Mouse (Mus musculus): Measurements from ENCODE around the gene Ndufaf3.
A peak's percentile ranks its signal among the peaks of the same experiment; 100 is the strongest.

The Ndufaf3 gene

DNA sequence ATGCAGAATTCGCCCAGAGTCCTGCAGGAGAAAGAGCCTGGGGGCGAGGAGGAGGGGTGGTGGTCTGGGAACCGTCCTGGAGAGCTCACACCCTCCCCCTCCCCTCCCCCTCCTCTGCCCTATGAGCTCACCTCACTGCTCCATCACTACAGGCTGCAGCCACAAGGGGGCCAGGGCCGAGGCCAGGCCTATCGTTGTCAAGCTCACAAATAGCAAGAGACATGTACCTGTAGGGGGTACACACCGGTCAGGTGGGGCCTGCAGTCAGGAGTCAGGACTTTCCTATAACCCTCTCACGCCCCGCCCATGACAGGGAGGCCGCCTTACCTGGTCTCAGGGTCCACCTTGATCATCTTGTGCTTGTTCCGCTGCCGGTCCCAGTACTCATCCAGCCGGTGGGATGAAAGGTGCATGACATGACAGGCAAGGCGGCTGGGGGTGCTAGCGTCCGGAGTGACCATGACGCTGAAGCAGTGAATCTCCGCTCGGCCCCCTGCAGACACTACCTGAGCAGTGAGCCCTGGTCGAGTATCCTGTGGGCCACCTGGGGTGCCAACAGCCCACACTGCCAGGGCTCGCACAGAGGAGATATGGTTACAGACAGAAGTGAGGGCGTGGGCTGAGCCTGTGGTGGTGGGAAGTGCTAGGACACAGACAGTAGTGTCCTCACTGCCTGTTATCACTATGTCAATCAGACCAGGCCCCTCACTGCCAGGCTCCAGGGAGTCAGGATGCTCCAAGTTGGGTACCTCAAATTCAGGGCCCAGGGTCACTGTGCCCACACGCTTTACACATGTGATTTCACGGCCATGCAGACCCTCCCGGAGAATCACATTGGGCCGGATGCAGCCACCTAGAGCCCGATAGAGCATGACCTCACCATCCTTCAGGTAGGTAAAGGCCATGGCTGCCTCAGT lies 6.8 kb upstream of the Ndufaf3 start:
- peak; percentile 75 for DNase-seq (ENCODE audit: extremely low spot score)

DNA sequence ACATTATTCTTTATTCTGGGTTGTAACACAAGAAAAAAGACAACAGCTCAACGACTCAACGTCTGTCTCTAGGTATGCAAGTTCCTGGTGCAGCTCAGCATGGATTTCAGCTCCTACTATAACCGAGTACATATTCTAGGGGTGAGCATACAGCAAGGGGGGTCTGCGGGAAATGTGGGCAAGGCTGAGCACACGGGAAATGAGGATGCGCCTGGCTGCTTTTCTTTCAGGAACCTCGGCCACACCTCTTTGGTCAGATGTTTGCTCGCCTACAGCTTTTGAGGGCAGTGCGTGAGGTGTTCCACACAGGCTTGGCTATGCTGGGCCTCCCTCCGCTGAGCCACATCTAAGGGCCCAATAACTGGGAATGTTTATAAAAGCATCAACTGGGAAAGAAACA lies 5.1 kb upstream of the Ndufaf3 start:
- DNase-seq (ENCODE audit: extremely low spot score) = no peak

DNA sequence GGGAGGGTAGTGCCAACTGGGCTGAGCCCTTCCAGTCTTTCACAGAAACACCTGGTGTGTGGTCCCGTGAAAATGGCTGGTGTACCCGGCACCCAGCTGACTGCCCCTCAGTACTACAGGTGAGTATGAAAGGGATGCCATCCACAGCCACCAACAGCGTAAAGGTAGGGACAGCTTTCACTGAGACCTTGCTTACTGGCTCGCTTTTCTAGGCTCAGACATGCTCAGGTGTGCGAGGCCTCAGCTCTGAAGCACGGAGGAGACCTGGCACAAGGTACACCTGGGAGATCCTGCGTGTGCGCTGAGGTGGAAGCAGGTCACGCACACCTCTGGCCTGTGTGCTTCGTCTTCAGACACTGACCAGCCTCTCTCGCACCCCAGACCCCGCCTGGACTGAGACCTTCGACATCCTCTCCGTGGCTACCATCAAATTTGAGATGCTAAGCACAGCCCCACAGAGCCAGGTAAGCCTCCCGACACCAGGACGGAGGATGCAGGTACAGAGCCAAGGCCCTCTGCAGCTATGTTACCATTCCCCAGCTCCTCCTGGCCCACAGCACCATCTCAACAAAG lies 4.3 kb upstream of the Ndufaf3 start:
- no peak for DNase-seq (ENCODE audit: extremely low spot score)

DNA sequence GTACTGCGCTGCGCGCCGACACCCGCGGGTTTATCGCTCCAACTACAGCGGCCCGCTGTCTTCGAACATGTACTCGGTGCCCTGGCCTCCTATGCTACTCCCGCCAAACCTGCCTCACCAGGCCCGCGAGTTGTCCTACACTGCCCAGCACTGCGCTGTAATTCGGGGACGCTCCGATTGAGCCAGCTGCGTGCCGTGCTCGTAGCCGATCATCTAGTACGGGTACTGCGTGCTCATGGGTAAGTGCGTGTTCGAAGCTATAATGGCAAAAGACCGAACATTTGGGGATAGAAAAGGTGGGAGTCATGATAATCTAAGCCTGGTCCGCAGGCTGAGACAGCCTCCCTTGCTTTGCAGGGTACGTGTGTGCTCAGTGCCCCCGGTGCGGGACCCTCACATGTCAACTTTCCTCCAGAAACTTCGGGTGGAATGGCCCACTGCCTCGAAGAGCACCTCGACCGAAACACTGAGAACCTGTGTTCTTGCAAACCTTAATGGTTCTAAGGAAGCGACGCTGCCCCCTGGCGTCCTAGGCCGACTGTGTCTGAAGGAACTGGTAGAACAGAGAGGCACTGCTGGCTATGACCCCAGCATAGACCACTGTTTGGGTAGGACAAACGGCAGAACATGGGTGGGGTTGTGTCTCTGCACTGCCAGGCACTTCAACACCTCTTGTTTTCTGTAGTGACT lies 3.1 kb upstream of the Ndufaf3 start:
- DNase-seq (ENCODE audit: extremely low spot score) = peak; percentile 80

DNA sequence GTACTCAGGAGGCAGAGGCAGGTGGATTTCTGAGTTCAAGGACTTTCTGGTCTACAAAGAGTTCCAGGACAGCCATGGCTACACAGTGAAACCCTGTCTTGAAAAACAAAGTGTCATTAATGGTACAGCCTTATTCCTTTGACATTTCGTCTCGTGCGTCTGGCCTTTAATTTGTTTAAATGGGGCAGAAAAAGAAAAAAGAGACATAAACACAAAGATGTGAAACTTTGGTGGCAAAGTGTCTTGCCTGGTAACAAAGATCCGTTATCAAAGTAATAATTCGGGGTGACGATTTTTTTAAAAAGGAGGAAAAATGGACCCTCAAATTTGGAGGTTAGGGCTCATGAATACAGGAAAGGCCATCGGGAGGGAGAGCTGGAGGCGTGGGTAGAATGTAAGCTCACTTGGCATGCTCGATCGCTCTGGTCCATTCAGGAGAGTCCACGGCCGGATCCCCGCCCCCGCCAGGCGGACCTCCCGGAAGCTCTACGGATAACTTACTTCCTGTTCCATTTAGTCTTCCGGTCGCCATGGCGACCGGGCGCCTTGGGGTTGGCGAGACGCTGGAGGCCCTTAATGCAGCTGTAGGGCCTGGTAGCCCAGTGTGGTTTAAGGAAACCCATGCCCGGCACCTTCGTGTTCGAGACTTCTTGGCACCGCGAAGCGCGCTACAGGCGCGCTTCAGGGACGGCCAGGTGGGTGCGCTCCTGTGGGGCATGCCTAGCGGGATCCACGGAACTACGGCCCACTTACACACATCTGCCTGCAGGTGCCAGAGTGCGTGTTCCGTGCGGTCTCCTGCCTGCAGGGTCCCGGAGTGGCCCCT lies 2.4 kb upstream of the Ndufaf3 start, which contains the start of gene Dalrd3:
Gene Dalrd3, plus strand, starts transcription at position 506 of the 826 bp plus-strand sequence.
- DNase-seq (ENCODE audit: extremely low spot score) = peak; percentile 90

DNA sequence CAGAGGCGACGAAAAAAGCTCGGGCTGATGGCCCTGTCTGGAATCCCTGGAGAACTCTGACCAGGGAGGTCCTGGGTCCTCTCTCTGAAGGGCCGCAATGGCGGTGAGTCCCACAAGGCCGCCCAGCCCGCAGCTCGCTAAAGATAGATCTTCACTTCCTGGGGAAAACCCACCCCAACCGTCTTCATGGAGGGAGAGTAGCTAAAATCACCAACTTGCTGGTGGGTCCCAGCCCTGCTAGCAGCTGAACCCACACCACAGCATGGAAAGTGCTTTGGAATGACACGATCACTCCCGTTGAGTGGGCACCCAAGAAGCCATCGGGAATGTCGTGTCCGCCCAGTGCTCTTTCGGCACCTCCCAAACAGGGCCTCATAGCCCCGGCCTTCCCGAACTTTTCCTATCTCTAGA lies 1.3 kb upstream of the Ndufaf3 start:
- DNase-seq (ENCODE audit: extremely low spot score) = no peak

DNA sequence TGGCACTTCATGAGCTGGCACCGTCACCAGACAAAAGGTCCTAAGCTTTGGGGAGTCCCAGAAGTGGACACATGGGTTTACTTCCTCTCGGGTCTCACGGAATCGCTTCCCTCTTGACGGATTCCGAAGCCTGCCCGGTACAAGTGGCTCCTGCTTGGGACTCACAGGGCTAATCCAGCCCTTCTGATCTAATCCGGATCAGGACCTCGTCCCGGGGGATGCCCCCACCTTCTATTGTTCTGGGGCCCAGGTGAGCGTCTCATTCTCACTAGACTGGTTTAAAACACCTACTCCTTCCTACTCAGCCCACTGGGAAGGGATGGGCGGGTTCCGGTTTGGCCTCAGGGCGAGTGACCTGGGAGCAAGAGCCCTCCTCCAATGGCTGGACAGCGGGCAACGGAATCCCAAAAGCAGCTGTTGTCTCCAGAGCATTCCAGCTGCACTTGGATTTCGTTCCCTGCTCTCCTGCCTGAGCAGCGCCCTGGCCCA lies 741 bp upstream of the Ndufaf3 start:
- DNase-seq (ENCODE audit: extremely low spot score) = peak; percentile 48

DNA sequence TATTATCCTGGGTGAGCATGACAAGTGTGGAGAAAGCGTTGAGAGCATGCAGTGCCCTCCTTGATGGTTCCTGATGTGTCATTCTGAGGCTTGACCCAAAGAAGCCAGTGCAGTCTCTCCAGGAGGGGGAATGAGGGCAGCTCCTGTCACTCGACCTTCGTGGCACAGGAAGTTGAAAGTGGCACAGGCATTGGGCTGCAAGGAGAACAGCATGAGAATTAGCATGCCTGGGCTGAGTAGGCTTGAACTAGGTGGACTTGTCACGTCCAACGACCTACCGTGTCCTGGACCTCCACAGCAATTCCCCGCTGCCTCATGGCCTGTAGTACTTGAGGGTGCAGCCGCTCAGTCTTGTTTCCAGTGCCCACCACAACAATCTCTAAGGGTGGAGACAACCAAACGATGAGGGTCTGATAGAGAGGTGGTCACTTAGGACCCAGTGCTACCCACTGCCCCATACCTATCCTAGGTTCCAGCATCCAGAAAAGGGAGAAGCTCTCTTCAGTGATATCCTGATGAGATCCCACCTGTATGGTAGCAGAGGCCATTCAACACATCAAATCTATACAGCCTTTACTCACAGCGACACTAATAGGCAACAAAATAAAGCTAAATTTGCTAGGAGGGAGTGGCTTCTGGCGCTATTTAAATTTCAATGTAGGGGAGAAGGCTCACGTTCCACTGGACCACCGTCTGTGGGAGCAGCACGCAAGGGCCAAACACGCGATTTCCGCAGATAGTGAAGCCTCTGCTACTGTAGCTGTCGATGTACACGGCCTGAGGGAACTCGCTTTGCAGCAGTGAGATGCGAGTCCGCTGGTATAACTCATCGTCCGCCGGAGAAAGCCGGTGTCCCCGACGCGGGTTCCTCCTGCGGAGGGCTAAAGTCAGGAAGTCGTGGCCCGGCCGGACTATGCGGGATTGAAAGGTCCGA lies 1.1 kb downstream of the Ndufaf3 start:
- no peak for DNase-seq (ENCODE audit: extremely low spot score)

DNA sequence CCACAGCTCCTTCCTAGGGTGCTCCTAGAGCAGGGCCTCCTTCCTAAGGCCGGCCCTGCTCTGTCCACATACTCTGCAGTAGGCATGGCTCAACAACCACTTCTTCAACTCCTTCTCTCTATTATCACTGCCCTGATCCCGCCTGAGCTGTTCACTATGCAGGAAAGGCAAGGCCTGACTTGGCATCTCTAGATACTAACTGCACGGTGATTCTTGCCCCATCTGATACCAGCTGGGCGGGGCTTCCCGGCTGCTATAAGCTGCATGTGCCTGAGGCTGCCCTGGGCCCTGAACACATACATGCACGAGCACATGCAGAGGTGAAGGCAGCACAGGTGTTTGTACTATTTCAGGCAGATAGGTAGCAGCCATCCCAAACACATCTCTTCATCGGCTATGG lies 3.1 kb downstream of the Ndufaf3 start:
- DNase-seq (ENCODE audit: extremely low spot score) = no peak

DNA sequence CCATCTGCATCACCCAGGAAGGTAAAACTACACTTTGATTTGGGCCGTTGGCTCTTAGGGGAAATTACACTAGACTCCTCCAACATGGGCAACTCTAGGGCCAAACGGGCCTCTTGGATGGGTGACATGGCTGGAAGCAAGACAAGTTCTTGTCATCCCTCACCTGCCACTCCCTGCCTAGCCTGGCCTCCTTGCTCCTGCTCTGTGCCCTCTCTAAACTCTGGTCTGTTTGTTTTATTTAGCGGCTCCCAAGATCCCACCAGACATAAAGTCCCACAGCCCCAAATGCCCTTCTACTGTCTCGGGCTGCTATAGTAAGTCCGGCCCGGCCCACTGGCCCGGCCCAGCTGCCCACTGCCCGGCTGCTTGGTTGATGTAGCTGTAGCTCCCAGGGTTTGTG lies 3.6 kb downstream of the Ndufaf3 start:
- no peak for DNase-seq (ENCODE audit: extremely low spot score)

DNA sequence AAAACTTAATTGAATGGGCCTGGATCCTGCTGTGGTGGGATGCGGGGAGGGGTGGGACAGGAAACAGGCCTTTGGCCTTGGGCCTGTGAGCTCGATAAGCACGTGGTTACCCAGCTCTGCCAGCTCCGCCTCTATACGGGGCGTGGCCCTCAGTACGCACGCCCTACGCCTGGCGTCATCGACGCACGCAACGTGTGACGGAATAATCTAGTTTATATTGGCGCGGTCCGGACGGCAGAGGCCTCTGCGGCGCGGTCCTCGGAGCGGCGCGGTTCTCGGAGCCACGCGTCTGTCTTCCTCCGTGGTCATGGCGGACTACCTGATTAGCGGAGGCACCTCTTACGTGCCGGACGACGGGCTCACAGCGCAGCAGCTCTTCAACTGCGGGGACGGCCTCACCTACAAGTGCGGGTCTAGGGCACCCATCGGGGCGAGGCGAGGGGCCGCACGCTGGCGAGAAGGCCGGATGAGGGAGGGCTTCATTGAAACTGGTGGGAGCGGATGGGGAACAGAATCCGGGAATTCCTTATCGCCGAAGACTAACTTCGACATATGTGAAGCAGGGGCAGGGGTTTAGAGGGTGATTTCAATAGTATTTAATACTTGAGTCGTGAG lies 6.9 kb downstream of the Ndufaf3 start, which contains the start of gene Impdh2:
Gene Impdh2, plus strand, starts transcription at position 60 of the 615 bp plus-strand sequence.
- DNase-seq (ENCODE audit: extremely low spot score) = peak; percentile 97

DNA sequence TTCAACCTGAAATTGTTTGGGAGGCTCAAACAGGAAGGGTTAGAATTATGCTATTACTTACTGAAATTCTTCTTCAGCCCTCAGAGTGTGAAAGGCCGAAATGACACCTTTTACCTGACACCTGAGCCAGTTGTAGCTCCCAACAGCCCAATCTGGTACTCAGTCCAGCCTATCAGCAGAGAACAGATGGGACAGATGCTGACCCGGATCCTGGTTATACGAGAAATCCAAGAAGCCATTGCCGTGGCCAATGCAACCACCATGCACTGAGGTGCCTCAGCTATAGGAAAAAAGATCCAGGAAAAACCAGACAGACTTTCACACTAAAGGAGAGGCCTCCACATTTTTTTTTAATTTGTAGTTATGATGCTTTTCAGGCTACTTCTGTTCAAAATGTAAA lies 8.1 kb downstream of the Ndufaf3 start:
- no peak for DNase-seq (ENCODE audit: extremely low spot score)

DNA sequence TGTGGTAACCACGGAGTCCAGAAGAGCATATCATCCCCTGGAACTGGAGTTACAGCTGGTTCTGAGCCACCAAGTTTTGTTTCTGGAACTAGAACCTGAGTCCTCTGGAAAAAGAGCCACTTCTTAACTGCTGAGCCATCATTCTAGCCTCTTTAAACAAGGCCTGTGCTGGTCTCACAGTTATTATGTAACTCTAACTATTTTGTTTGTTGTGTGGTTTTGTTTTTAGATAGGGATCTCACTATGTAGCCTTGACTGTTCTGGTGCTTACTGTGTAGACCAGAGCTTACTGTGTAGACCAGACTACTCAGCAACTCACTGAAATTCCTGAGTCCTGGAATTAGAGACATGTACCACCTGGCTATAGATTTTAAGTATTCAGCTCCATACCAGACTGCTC lies 20.4 kb downstream of the Ndufaf3 start:
- DNase-seq (ENCODE audit: extremely low spot score) = no peak

DNA sequence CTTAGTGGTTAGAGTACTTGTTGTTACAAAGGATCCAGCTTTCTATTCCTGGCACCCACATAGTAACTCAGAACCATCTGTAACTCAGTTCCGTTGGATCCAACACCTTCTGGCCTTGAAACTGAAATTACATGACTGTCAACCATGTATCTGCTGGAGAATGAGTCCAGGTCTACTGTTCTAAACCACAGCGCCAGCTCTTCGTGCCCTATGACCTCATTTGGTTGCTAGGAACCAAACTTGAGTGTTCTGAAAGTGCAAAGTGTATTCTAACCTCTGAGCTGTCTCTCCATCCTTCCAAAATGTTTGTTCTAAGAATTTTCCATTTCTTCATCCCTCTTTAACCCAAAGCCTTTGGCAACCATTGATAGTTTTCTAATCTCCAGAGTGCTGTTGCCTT lies 21.2 kb downstream of the Ndufaf3 start:
- no peak for DNase-seq (ENCODE audit: extremely low spot score)

DNA sequence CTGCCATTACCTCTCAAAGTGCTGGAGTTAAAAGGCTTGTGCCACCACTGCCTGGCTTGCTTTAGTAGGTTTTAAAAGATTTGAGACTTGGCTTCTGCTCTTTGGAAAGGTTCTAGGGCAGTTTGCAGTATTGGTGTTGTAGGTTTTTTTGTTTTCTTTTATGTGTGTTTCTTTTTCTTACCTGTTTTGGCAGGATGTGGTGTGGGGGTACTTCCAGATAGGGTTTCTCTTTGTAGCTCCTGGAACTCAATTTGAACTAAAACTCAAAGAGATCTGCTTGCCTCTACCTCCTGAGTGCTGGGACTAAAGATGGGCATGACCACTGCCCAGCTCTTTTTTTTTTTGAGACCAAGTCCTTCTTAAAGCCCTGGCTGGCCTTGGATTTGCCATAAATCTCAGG lies 26.4 kb downstream of the Ndufaf3 start:
- no peak for DNase-seq (ENCODE audit: extremely low spot score)

DNA sequence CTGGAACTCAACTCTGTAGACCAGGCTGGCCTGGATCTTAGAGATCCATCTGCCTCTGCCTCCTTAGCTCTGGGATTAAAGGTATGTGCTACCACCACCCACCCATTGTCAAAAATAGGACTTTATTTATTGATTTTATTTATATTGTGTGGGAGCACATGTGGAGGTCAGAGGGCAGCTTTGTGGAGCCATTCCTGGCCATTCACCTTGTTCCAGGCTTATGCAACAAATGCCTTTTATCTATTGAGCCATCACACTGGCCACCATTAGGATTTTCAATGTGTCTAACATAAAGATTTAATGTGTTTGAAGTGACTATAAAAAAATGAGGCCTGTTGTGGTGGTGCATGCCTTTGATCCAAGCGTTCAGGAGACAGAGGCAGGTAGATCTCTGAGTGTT lies 35.7 kb downstream of the Ndufaf3 start:
- DNase-seq (ENCODE audit: extremely low spot score) = no peak

DNA sequence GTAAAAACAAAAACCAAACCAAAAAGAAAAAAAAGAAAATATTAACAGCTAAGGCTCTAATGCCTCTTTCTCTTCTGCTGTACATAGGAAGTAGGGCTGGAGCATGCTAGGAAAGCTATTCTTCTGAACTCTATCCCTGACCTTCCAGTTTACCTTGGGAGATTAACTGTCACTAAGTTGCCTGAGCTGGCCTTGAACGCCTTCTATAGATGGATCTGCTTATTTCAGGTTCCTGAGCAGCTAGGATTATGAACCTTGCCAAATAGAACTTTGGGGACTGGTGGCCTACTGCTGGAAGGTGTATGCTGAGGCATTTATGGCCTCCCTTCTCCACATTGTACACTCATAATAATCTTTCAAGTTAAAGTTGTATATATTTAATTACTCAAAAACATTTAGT lies 36.3 kb downstream of the Ndufaf3 start:
- no peak for DNase-seq (ENCODE audit: extremely low spot score)

DNA sequence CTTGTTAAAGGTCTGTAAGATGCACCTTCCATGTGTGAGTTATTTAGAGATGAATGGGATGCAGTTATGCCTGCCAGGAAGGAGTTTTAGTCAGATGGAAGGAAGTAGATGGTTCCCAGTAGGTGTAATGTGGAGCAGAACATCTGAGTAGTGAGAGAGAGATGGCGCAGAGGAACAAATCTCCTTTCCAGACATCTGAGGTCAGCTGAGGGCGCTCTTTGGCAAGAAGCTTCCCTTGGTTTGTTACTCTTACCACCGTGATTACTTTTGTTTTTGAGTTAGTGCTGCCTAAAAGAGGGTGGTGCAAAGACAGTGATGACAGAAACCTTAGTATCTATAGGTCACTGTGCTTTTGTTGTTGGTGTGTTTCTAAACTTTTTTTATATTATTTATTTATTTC lies 41.8 kb downstream of the Ndufaf3 start:
- no peak for DNase-seq (ENCODE audit: extremely low spot score)

DNA sequence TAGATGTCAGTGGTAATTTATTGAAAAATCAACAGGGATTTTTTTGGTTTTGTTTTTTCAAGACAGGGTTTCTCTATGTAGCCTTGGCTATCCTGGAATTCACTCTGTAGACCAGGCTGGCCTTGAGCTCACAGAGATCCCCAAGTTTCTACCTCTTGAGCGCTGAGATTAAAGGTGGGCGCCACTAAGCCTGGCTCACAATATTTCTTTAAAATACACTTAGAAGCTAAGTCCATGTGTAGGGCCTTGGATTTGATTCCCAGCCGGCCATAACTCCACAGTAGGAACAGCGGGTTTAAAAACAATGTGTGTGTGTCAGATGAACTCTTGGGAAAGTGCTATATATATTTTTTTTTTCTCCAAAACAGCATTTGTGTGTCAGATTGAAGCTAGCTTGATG lies 43.9 kb downstream of the Ndufaf3 start:
- DNase-seq (ENCODE audit: extremely low spot score) = no peak

DNA sequence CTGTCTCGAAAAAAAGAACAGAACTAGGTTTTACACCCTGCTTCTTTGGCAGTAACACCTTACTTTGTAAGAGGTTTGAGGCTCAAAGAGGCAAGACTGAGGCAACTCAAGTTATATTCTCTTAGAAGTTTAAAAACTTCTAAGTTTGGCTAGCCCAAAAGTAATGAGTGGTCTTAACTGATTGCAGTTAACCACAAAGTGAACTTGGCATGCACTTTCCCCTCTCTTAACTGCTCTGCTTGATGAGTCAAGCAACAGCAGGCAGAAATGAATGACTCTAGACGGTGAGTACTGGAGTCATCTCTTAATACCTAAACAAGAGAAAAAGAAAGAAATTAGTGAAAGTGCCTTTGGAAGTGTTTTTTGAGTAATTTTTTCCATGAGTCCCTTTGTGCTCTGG lies 45.6 kb downstream of the Ndufaf3 start:
- DNase-seq (ENCODE audit: extremely low spot score) = no peak
